Mouse (Mus musculus) monocyte, adult 59 days (primary cell): ENCODE data around the gene Cenpt. TPM values are rescaled to one million over a fixed set of nuclear protein-coding genes. Genes with fewer than 3 reads are reported as not detected.

Source experiments
- total RNA-seq, 2 experiments: library from RNA; stranded (reverse); gene quantifications; one replicate each; pipeline ENCODE4 v1.2.4; 2023

Gene Cenpt
- total RNA-seq: 1 to 10 TPM; 6.9 to 9.3 TPM

DNA sequence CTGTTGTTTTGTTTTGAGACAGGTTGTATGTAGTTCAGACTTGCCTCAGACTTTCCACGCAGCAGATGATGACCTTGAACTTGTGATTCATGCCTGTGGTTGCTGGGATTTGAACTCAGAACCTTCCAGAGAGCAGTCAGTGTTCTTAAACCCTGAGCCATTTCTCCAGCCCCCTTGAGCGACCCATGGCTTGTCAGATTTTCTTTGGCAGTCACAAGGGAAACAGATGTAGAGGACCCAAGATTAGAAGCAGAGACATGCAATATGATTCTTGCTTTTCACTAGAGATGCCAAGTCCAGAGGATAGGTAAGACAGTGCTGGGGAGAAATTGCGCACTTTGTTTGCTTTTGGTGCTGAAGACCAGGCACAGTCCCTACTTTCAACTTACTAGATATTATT is at the start of gene Cenpt:
Gene Cenpt, minus strand, starts transcription at position 101 of the 400 bp plus-strand sequence.

GRCm38 (mm10) chr8:105900180-105900940 is 47.3 kb upstream of the Cenpt start, which contains the start of gene Pskh1:
Gene Pskh1 (plus strand): TSS chr8:105900441.

GRCm38 (mm10) chr8:105893339-105893738 is 40.3 kb upstream of the Cenpt start, which contains the start of gene Nrn1l:
Gene Nrn1l (plus strand): TSS chr8:105893567.

GRCm38 (mm10) chr8:105880754-105881520 is 27.9 kb upstream of the Cenpt start, which contains the start of gene Edc4:
Gene Edc4 (plus strand): TSS chr8:105880881.

DNA sequence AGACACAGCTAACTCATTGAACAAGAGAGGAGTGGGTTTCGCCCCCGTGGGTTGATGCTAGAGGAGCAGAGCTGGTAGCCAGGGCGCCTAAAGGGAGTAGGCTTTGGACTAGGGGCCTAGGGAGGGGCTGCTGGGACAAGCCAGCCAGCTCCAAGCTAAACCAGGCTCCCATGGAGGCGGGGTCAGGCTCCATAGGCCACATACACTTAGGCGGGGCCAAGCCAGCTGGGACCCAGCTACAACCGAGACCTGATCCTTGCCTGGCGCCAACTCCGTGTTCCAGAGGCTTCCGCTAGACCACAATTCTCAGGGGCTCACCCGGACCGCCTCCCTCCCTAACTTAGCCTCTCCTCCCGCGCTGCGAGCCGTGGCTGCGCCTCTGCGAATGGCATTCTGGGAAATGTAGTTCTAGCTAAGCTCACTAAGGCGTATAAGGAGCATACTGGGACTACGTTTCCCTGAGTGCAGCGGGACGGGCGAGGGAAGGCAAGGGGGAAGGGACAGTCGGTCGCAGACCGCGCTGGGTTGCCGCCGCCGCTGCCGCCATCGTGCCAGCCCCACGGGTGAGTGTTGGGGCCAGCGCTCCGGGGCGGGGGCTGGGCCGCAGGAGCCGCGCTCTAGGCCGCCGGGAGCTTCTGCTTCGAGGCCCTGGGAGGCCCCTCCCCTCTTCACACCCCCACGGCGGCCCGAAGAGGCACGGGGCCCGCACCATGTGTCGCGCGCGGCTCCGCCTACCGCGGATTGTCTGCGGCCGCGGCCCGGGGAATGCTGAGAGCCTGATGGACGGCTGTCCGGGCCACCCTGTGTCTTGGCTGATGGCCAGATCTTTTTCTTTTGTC is 7.3 kb upstream of the Cenpt start, which contains the start of gene Nutf2:
Gene Nutf2, plus strand, starts transcription at position 438 of the 839 bp plus-strand sequence.

GRCm38 (mm10) chr8:105854715-105855216 is 1.7 kb upstream of the Cenpt start, which contains the start of gene Thap11:
Gene Thap11 (plus strand): TSS chr8:105855132.

DNA sequence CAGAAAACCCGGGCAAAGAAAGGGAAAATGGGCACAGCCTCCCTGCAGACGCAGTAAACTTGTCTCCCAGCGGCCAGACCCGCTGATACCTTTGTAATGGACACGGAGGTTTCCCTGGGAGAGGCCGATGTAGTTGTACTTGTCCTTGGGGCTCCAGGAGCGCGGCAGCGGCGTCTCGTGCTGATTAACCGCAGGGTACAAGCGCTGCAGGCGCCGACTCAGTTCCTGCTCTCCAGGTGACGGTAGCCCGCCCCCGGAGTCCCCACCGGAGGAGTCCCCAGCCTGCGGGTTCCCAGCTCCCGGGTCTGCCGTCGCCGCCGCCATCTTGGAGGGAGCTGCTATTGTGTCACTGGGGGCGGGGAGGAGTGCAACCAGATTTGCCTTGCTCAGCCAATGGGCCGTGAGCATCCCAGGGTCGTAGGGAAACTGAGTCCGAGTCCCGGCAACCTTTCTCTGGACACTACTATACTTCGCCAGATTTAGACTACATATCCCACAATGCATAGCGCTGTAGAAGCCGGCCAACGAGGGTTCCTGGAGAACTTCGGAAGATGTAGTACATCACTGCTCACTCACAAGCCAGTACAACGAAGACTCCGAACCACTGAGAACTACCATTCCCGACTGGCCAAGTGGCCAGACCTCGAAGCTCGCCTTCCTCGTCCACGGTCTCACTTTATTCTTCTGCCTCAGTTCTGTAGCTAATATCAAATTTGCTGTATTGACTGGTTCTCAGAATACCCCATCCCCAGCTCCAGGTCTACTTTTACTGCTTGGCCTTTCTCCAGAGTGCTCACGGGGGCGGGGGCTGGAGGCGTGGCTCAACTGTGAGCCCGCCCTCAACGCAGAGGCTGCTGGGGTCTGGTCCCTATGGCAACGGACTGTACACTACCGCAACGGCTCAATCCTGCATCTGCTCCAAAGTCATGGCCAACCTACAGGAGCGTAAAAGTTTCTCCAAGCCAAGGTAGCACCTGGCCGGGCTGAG is 25.9 kb downstream of the Cenpt start, which contains the start of the genes Ranbp10 and Tsnaxip1:
Gene Ranbp10, minus strand, starts transcription at position 490 of the 988 bp plus-strand sequence.
Gene Tsnaxip1, plus strand, starts transcription at position 871 of the 988 bp plus-strand sequence.

Other genes with a start within 250 kb of the Cenpt start
- gene Ripor1, start 248.0 kb downstream of the Cenpt start, total RNA-seq: 10 to 100 TPM; 19.8 to 19.9 TPM
- gene Ctcf, start 216.7 kb downstream of the Cenpt start, total RNA-seq: 10 to 100 TPM; 81.5 to 87.2 TPM
- gene Agrp, start 215.9 kb downstream of the Cenpt start, total RNA-seq: not detected
- 1 to 10 TPM; 1.2 to 1.7 TPM for gene Carmil2, start 167.0 kb downstream of the Cenpt start, total RNA-seq
- gene Acd, start 152.2 kb downstream of the Cenpt start, total RNA-seq: 10 to 100 TPM; 27.7 to 32.9 TPM
- gene Pard6a, start 152.1 kb downstream of the Cenpt start, total RNA-seq: 1 to 10 TPM; 8.5 to 9.9 TPM
- gene 4933405L10Rik, start 145.6 kb downstream of the Cenpt start, total RNA-seq: not detected
- gene Enkd1, start 145.1 kb downstream of the Cenpt start, total RNA-seq: 1 to 10 TPM in 1 of 2 experiments, under 1 TPM in 1; 0.73 to 1.9 TPM
- 1 to 10 TPM in 1 of 2 experiments, under 1 TPM in 1; 0.76 to 1.1 TPM for gene Gfod2, start 94.6 kb downstream of the Cenpt start, total RNA-seq
- gene Ranbp10, start 25.9 kb downstream of the Cenpt start, total RNA-seq: 10 to 100 TPM; 28.0 to 33.8 TPM
- gene Tsnaxip1, start 25.5 kb downstream of the Cenpt start, total RNA-seq: not detected
- 10 to 100 TPM; 43.3 to 44.9 TPM for gene Thap11, start 1.9 kb upstream of the Cenpt start, total RNA-seq
- 10 to 100 TPM in 1 of 2 experiments, 1 to 10 TPM in 1; 1.5 to 38.4 TPM for gene Nutf2, start 7.3 kb upstream of the Cenpt start, total RNA-seq
- gene Edc4, start 27.6 kb upstream of the Cenpt start, total RNA-seq: 10 to 100 TPM; 40.4 to 47.7 TPM
- under 1 TPM in 1 of 2 experiments, not detected in 1; 0.97 TPM for gene Nrn1l, start 40.3 kb upstream of the Cenpt start, total RNA-seq
- gene Pskh1, start 47.2 kb upstream of the Cenpt start, total RNA-seq: 10 to 100 TPM; 15.8 to 17.4 TPM
- gene Ctrl, start 80.6 kb upstream of the Cenpt start, total RNA-seq: 1 to 10 TPM; 1.8 to 2.1 TPM
- gene Psmb10, start 85.2 kb upstream of the Cenpt start, total RNA-seq: 100 to 1,000 TPM; 180 to 226 TPM
- gene Lcat, start 90.1 kb upstream of the Cenpt start, total RNA-seq: under 1 TPM in 1 of 2 experiments, not detected in 1; 0.97 TPM
- gene Slc12a4, start 112.8 kb upstream of the Cenpt start, total RNA-seq: 10 to 100 TPM; 21.6 to 23.2 TPM
- under 1 TPM; 0.82 to 0.84 TPM for gene Dpep3, start 126.2 kb upstream of the Cenpt start, total RNA-seq
- 1 to 10 TPM; 7.7 to 7.8 TPM for gene Dus2, start 138.1 kb upstream of the Cenpt start, total RNA-seq
- not detected for gene Dpep2nb, start 152.7 kb upstream of the Cenpt start, total RNA-seq
- gene Ddx28, start 158.6 kb upstream of the Cenpt start, total RNA-seq: 10 to 100 TPM; 13.4 to 18.6 TPM
- gene Nfatc3, start 205.6 kb upstream of the Cenpt start, total RNA-seq: 10 to 100 TPM; 72.0 to 77.6 TPM